Mouse (Mus musculus) liver, embryonic 14.5 days (tissue): Measurements from ENCODE around the gene Ctdnep1. TPM values are rescaled to one million over a fixed set of nuclear protein-coding genes. Genes with fewer than 3 reads are reported as not detected.
A peak's percentile ranks its signal among the peaks of the same experiment; 100 is the strongest.

Experiments
- ATAC-seq: fragments of 200-750 bp; cut with Nextera tagmentation; 2 replicates; pipeline ENCODE4 v1.8.0; 2017; ENCODE audit warnings: moderate number of reproducible peaks, mild to moderate bottlenecking, moderate library complexity; ENCODE audit not compliant: insufficient read depth
- DNase-seq, 3 experiments: peaks; one replicate each; pipeline ENCODE4 v3.0.0-alpha.2; 2012 to 2013; ENCODE audit warnings: low read depth in 3 of 3, low spot score in 3 of 3
- H3K27ac ChIP-seq: fragments of 300-500 bp; sonication (generic); 2 replicates; pipeline ENCODE4 v1.5.1; 2014; ENCODE audit warnings: moderate library complexity, mild to moderate bottlenecking, control low read depth, inconsistent platforms
- H3K27me3 ChIP-seq: fragments of 300-500 bp; sonication (generic); 2 replicates; pipeline ENCODE4 v1.6.1; 2014; ENCODE audit warnings: mild to moderate bottlenecking, low read length, moderate library complexity; ENCODE audit not compliant: control insufficient read depth, insufficient read depth
- H3K36me3 ChIP-seq: fragments of 300-500 bp; sonication (generic); replicated peaks from 2 replicates; pipeline ENCODE4 v1.6.1; 2014; ENCODE audit warnings: low read depth; ENCODE audit not compliant: control insufficient read depth, insufficient read depth
- H3K4me1 ChIP-seq, 2 experiments: fragments of 200-500 bp in 1 of 2; fragments of 300-500 bp in 1 of 2; sonication (generic) in 1 of 2; replicated peaks; 2 replicates each; pipeline ENCODE4 v1.6.1; 2012 to 2014; ENCODE audit warnings: antibody characterized with exemption in 1 of 2, inconsistent platforms in 1 of 2, low read length in 1 of 2; ENCODE audit not compliant: control insufficient read depth in 2 of 2, insufficient read depth in 2 of 2
- H3K4me2 ChIP-seq: fragments of 300-500 bp; sonication (generic); 2 replicates; pipeline ENCODE4 v1.6.1; 2014; ENCODE audit warnings: low read depth, mild to moderate bottlenecking, control low read depth, moderate library complexity
- H3K4me3 ChIP-seq, 2 experiments: fragments of 200-500 bp in 1 of 2; fragments of 300-500 bp in 1 of 2; sonication (generic) in 1 of 2; 2 replicates each; pipeline ENCODE4 v1.5.1; 2012 to 2014; ENCODE audit warnings: low read depth in 2 of 2, low read length in 2 of 2, mild to moderate bottlenecking in 2 of 2, control low read depth in 1 of 2, inconsistent platforms in 1 of 2, moderate library complexity in 1 of 2; ENCODE audit not compliant: insufficient read depth in 1 of 2
- H3K9ac ChIP-seq: fragments of 300-500 bp; sonication (generic); replicated peaks from 2 replicates; pipeline ENCODE4 v1.6.1; 2014; ENCODE audit warnings: mild to moderate bottlenecking, control low read depth, moderate library complexity
- H3K9me3 ChIP-seq: fragments of 300-500 bp; sonication (generic); 2 replicates; pipeline ENCODE4 v1.6.1; 2016; ENCODE audit warnings: low read length, mixed read lengths; ENCODE audit not compliant: control insufficient read depth
- CTCF ChIP-seq: IDR thresholded peaks from 2 replicates; pipeline ENCODE4 v1.5.1; 2016; ENCODE audit warnings: antibody characterized with exemption, low read depth, control low read depth
- EP300 ChIP-seq: IDR thresholded peaks from 2 replicates; pipeline ENCODE4 v1.6.1; 2016; ENCODE audit warnings: antibody characterized with exemption, low read depth
- WGBS: fragments of 180-500 bp; shearing (Covaris S2); extraction: QIAGEN DNeasy Blood & Tissue Kit; methylation state at CpG from one replicate; pipeline ENCODE4 v1.1.7; 2014; ENCODE audit not compliant: insufficient replicate concordance; 5-methylcytosine and 5-hydroxymethylcytosine counted together
- polyA plus RNA-seq, 2 experiments: library from polyadenylated mRNA; depleted of rRNA in 1 of 2; stranded (reverse) in 1 of 2; unstranded in 1 of 2; fragments of >200 nt; fragmentation: Nextera tagmentation in 1 of 2; extraction: Ambion mirVana in 1 of 2; gene quantifications; 2 replicates each; pipeline versions ENCODE4 v1.2.1 to v1.2.3; 2012 to 2014

Ctdnep1 gene
- polyA plus RNA-seq, 2 experiments, result 9.7 to 32.3 TPM

- Histone ChIP-seq H3K4me1 (peaks cover 20 to 27% of the 10 kb centered on the region in 2 experiments), H3K4me3 (peak overlapping the region; percentile 88 to 94), H3K9ac (peak overlapping the region; percentile 96), H3K27ac (peak overlapping the region; percentile 95), H3K4me2 (peak overlapping the region; percentile 83), H3K36me3 (peaks cover 22% of the 10 kb centered on the region), H3K27me3 (no peaks in the 10 kb centered on the region), H3K9me3 (no peaks in the 10 kb centered on the region)
- no peak for TF ChIP-seq CTCF
- no peak for TF ChIP-seq EP300
- DNase-seq (no peak), ATAC-seq (no peak)
- 71% methylated on average over 13 of the region's 13 CpGs for WGBS
Observed at GRCm38 (mm10) chr11:69945216-69945615, 35.7 kb upstream of the Ctdnep1 start.

- Histone ChIP-seq H3K9ac (peak overlapping the region; percentile 96), H3K9me3 (no peaks in the 10 kb centered on the region), H3K27me3 (no peaks in the 10 kb centered on the region), H3K4me2 (peak overlapping the region; percentile 83), H3K4me1 (peaks cover 20 to 27% of the 10 kb centered on the region in 2 experiments), H3K36me3 (peaks cover 22% of the 10 kb centered on the region), H3K27ac (peak overlapping the region; percentile 95), H3K4me3 (peak overlapping the region; percentile 88 to 94)
- TF ChIP-seq EP300 (peak; percentile 88), CTCF (no peak)
- WGBS, result 59% methylated on average over 18 of the region's 18 CpGs
- DNase-seq, result peak; percentile 82 to 87 (median 82)
- peak; percentile 81 for ATAC-seq
Observed at GRCm38 (mm10) chr11:69945997-69946891, 34.7 kb upstream of the Ctdnep1 start.

- Histone ChIP-seq H3K36me3 (peaks cover 22% of the 10 kb centered on the region), H3K27me3 (no peaks in the 10 kb centered on the region; the same call in 1 of the 2 replicates), H3K4me1 (peaks cover 20 to 27% of the 10 kb centered on the region in 2 experiments), H3K4me2 (peak overlapping the region; percentile 83), H3K9ac (peak overlapping the region; percentile 96), H3K4me3 (peak overlapping the region; percentile 88 to 94), H3K9me3 (no peaks in the 10 kb centered on the region), H3K27ac (peak overlapping the region; percentile 95)
- ATAC-seq, result no peak; the same call in 1 of the 2 replicates
- TF ChIP-seq CTCF (no peak), EP300 (no peak)
- DNase-seq, result no peak
- 10% methylated on average over 29 of the region's 29 CpGs for WGBS
Observed at GRCm38 (mm10) chr11:69947337-69948065, 33.5 kb upstream of the Ctdnep1 start.

- Histone ChIP-seq H3K4me1 (peaks cover 20 to 27% of the 10 kb centered on the region in 2 experiments), H3K9me3 (no peaks in the 10 kb centered on the region), H3K9ac (peak within 1 kb of the TSS; percentile 96), H3K27me3 (no peaks in the 10 kb centered on the region; the same call in 1 of the 2 replicates), H3K4me2 (peak within 1 kb of the TSS; percentile 83), H3K27ac (peak within 1 kb of the TSS; percentile 95), H3K36me3 (peaks cover 22% of the 10 kb centered on the region), H3K4me3 (peak within 1 kb of the TSS; percentile 88 to 94)
- DNase-seq, result peak; percentile 93 to 95 (median 93)
- ATAC-seq, result peak; percentile 87
- TF ChIP-seq EP300, result no peak
- no peak for TF ChIP-seq CTCF
- WGBS, result 1% methylated on average over 34 of the region's 34 CpGs
Observed at GRCm38 (mm10) chr11:69948066-69948762, 32.7 kb upstream of the Ctdnep1 start, which contains the start of gene Slc2a4. Slc2a4 (minus strand) TSS chr11:69948188.
